ENCODE assay signal across 10 mouse cellular contexts in genomic region chr5:73265460-73265859, GRCm38 (mm10). TPM values are rescaled to one million over a fixed set of nuclear protein-coding genes. Genes with fewer than 3 reads are reported as not detected.
DNase-seq lines count a peak whose midpoint lies in the region; ATAC-seq and TF ChIP-seq lines count a peak whose summit lies in the region.
"Had no signal": no experiment of that assay in that cellular context is flagged by ENCODE, and none has a peak within 500 bp of the region (broad histone marks: within the 10 kb centered on the region; RNA-seq: fewer than 3 reads in every experiment).

No protein-coding gene starts in this region.

- no peak overlapping the region for H3K9ac ChIP-seq in liver, postnatal 0 days (replicated peaks)
- no peak overlapping the region for H3K9ac ChIP-seq in intestine, embryonic 16.5 days (ENCODE audit: low read depth, low read length)
- H3K9ac ChIP-seq: midbrain, embryonic 12.5 days had no signal

- intact Hi-C loops in left cerebral cortex, postnatal 10 days (cut with DNase I): no loop called here

- peak; percentile 30 for DNase-seq in liver, postnatal 0 days
- DNase-seq in liver: no peak
- peak; percentile 52 to 76 for DNase-seq in thymus, adult 18-20 months
- no peak for DNase-seq in layer of hippocampus, postnatal 14 days (ENCODE audit: low spot score in 2 of 2)
- DNase-seq in left cerebral cortex, postnatal 10 days (ENCODE audit: extremely low spot score in 1 of 2, low spot score in 2 of 2): no peak
- no peak for DNase-seq in layer of hippocampus, adult 18-20 months (ENCODE audit: low spot score in 2 of 2)
- DNase-seq: layer of hippocampus, adult 9-11 months had no signal

- 47% methylated on average over 5 of the region's 5 CpGs for WGBS in liver, postnatal 0 days (ENCODE audit: insufficient replicate concordance)
- WGBS in intestine, embryonic 16.5 days: 32% methylated on average over 5 of the region's 5 CpGs

- no peak for TF ChIP-seq CTCF in liver, postnatal 0 days (IDR thresholded peaks at IDR 0.05; ENCODE audit: low read depth)

- no peaks in the 10 kb centered on the region for H3K9me3 ChIP-seq in liver, postnatal 0 days (ENCODE audit: low read length)
- no peaks in the 10 kb centered on the region for H3K9me3 ChIP-seq in intestine, embryonic 16.5 days (ENCODE audit: control insufficient read depth, low read length)
- H3K9me3 ChIP-seq: midbrain, embryonic 12.5 days had no signal

- H3K4me1 ChIP-seq in liver, postnatal 0 days (ENCODE audit: insufficient read depth): no peaks in the 10 kb centered on the region
- H3K4me1 ChIP-seq in brown adipose tissue, adult 24 weeks (ENCODE audit: control insufficient read depth, insufficient read depth, insufficient read length, low read length): no peaks in the 10 kb centered on the region
- no peaks in the 10 kb centered on the region for H3K4me1 ChIP-seq in intestine, embryonic 16.5 days (ENCODE audit: control insufficient read depth, insufficient read depth, low read length)
- H3K4me1 ChIP-seq: midbrain, embryonic 12.5 days had no signal

- no peak overlapping the region for H3K4me3 ChIP-seq in liver, postnatal 0 days (ENCODE audit: low read depth, low read length)
- no peak overlapping the region for H3K4me3 ChIP-seq in brown adipose tissue, adult 24 weeks (ENCODE audit: insufficient read depth, low read depth, low read length)
- no peak overlapping the region for H3K4me3 ChIP-seq in intestine, embryonic 16.5 days (ENCODE audit: low read length)
- H3K4me3 ChIP-seq: midbrain, embryonic 12.5 days had no signal

- no peak overlapping the region for H3K4me2 ChIP-seq in liver, postnatal 0 days (ENCODE audit: low read depth, low read length)
- H3K4me2 ChIP-seq in intestine, embryonic 16.5 days (ENCODE audit: low read depth, low read length): no peak overlapping the region
- H3K4me2 ChIP-seq: midbrain, embryonic 12.5 days had no signal

- no peak for TF ChIP-seq EP300 in liver, postnatal 0 days (IDR thresholded peaks at IDR 0.05; ENCODE audit: low read depth)

- no peaks in the 10 kb centered on the region for H3K27me3 ChIP-seq in liver, postnatal 0 days (ENCODE audit: insufficient read depth, low read length)
- no peaks in the 10 kb centered on the region for H3K27me3 ChIP-seq in intestine, embryonic 16.5 days (replicated peaks; ENCODE audit: control insufficient read depth, insufficient read depth, low read length)
- H3K27me3 ChIP-seq: midbrain, embryonic 12.5 days had no signal

- no peak overlapping the region for H3K27ac ChIP-seq in liver, postnatal 0 days (ENCODE audit: low read depth)
- peak overlapping the region; percentile 48 for H3K27ac ChIP-seq in brown adipose tissue, adult 24 weeks (replicated peaks; ENCODE audit: low read depth, low read length)
- H3K27ac ChIP-seq in intestine, embryonic 16.5 days (ENCODE audit: low read length): no peak overlapping the region
- H3K27ac ChIP-seq: midbrain, embryonic 12.5 days had no signal

- H3K36me3 ChIP-seq in liver, postnatal 0 days (replicated peaks; ENCODE audit: insufficient read depth, low read length): no peaks in the 10 kb centered on the region
- no peaks in the 10 kb centered on the region for H3K36me3 ChIP-seq in intestine, embryonic 16.5 days (ENCODE audit: control insufficient read depth, insufficient read depth, low read length)
- H3K36me3 ChIP-seq: midbrain, embryonic 12.5 days had no signal

- no peak for ATAC-seq in liver, postnatal 0 days
- peak; percentile 65 for ATAC-seq in intestine, embryonic 16.5 days

RNA-seq across cellular contexts. Expression of gene Fryl, which starts 9.0 kb away (rescaled TPM):
- 22.8 and 25.8 TPM in 2 replicates for polyA plus RNA-seq in liver, postnatal 0 days (2015; fragmentation: Nextera tagmentation; extraction: Ambion mirVana)
- 9.4 and 25.3 TPM in 2 replicates for polyA plus RNA-seq in brown adipose tissue, adult 24 weeks (2012; ENCODE audit: insufficient read depth, insufficient read length, missing spikeins)
- 22.1 and 22.6 TPM in 2 replicates for polyA plus RNA-seq in intestine, embryonic 16.5 days (2015; fragmentation: Nextera tagmentation; extraction: Ambion mirVana)
- 10 to 100 TPM; 68.4 to 72.2 TPM for total RNA-seq in layer of hippocampus, postnatal 14 days (2021)
- 10 to 100 TPM; 52.1 to 54.5 TPM for total RNA-seq in left cerebral cortex, postnatal 10 days (2021)
- 10 to 100 TPM; 63.6 to 66.7 TPM for total RNA-seq in layer of hippocampus, adult 18-20 months (2021)

RNA-seq across cellular contexts. Expression of gene Ociad1, which starts 27.1 kb away (rescaled TPM):
- polyA plus RNA-seq in liver, postnatal 0 days (2015; fragmentation: Nextera tagmentation; extraction: Ambion mirVana): 98.7 and 105 TPM in 2 replicates
- polyA plus RNA-seq in brown adipose tissue, adult 24 weeks (2012; ENCODE audit: insufficient read depth, insufficient read length, missing spikeins): 384 and 403 TPM in 2 replicates
- polyA plus RNA-seq in intestine, embryonic 16.5 days (2015; fragmentation: Nextera tagmentation; extraction: Ambion mirVana): 250 and 270 TPM in 2 replicates
- total RNA-seq in layer of hippocampus, postnatal 14 days (2021): 100 to 1,000 TPM; 390 to 412 TPM
- 100 to 1,000 TPM; 356 to 358 TPM for total RNA-seq in left cerebral cortex, postnatal 10 days (2021)
- 100 to 1,000 TPM; 467 to 470 TPM for total RNA-seq in layer of hippocampus, adult 18-20 months (2021)

Comparison
In these comparisons a context has a peak if more than half of its experiments do, and no peak if none do; other contexts are left out.
1. DNase-seq: peak in liver, postnatal 0 days (single experiment) and thymus, adult 18-20 months (2 of 2); none in liver (single experiment), layer of hippocampus, postnatal 14 days (0 of 2), left cerebral cortex, postnatal 10 days (0 of 2) and layer of hippocampus, adult 18-20 months (0 of 2).